Mouse (Mus musculus) adrenal gland, adult 8-10 months (tissue): ENCODE results near the gene Rarb. TPM values are rescaled to one million over a fixed set of nuclear protein-coding genes. Genes with fewer than 3 reads are reported as not detected.
"Not testable (repeated sequence)": the region's sequence is repeated elsewhere in the genome, so short reads cannot be mapped to it uniquely, and the experiment has no call there.

ENCODE experiments used
- DNase-seq: peaks from one replicate; pipeline ENCODE4 v3.0.0; 2022
- total RNA-seq, 4 experiments: library from RNA; stranded (reverse); gene quantifications; 2 replicates each; pipeline ENCODE4 v1.2.4; 2022

Gene Rarb
- 10 to 100 TPM in 3 of 4 experiments, 1 to 10 TPM in 1; 8.7 to 16.7 (median 11.1) TPM for total RNA-seq

GRCm38 (mm10) chr14:16818602-16819250, at the start of gene Rarb:
Gene Rarb, minus strand, starts transcription at chr14:16819156.
- DNase-seq = no peak

DNA sequence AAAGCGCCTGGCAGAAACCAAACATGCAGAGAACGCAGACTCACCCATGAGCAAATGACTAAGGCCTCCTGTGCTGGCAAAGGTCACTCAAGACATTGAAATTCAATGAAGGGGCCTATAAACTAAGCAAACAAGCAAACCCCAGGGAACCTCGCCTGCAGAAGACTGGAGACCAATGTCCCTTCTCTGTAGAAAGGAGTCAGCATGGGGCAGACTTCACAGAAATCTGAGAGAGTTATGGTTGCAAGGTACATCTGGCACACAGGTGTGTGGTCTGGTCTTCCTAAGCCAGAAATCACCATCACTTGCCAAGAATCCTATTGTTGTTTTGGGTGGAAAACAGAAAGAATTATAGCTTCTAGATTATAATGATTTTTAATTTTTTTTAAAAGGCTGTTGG, 23.1 kb upstream of the Rarb start:
- DNase-seq = no peak

GRCm38 (mm10) chr14:16841597-16841989, 22.6 kb upstream of the Rarb start:
- DNase-seq = no peak

DNA sequence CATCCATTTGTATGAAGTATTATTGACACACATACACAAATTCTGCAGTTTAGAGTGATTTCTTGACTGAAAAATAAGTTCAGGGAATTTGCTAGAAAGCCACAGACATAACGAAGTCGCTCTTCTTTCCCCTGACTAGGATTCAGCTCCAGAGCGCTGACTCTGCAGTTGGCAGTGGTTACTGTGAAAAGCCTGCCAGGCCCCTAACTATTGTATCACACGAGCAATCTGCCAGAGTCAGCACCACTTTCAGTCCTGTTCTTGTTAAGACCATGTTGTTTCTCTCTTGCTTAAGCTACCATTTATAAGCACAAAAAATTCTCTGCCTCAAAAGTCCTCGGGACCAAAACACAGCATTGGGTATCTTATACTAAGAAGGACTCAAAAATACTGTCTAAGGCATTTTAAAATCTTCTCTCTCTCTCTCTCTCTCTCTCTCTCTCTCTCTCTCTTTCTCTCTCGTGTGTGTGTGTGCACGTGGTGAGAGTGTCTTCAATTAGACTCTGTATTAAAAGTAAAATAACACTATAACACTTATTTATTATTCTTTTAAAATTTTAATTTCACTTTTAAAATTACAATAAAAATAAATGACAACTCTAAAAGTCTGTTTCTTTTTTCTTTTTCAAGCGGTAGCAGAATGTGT, 22.1 kb upstream of the Rarb start:
- peak; percentile 7 for DNase-seq

DNA sequence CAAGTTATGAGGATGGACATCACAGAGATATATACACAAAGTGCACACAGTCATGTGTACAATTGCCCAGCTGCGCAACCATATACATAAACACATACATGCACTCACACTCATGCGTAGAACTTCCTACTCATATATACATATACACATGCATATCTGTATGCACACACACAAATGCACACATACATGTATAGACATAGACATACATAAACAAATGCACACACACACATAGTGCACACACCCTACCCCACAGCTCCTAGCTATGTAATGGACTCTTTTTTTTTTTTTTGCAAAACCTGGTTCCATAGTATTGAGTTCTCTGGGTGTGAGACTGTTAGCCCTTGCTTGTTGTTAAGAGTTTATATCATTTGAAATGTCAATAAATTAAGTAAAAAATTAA, 21.2 kb upstream of the Rarb start:
- DNase-seq = no peak

DNA sequence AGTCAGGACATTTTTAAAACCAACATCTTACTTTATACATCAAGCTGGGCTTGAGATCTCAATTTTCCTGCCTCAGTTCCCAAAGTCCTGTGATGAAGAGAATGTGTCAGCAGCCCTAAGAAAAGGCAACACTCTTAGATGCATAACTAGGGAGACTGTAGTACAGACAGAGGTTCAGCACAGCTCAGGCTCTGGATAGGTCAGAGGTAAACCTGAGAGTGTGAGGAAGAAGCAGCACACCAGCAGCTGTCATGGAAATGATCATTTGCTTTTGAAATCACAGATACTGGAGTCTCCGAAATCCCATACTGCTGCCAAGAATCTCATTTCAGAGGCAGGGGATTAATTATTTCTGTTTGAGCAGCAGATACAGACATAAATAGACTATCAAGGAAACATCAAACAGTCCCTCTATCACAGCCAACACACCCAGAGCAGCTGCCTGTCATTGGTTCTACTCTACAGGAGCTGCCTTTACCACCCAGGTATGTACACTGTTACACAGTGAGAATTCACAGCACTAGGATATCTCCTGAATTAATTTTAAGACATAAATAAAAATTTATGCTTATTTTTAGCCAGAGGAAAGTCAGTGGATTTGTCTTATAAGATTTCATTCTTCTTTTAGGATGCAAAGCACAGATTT, 3.7 kb downstream of the Rarb start:
- DNase-seq = no peak

GRCm38 (mm10) chr14:16806155-16806554, 12.8 kb downstream of the Rarb start:
- no peak for DNase-seq

- DNase-seq = no peak
Observed at GRCm38 (mm10) chr14:16790161-16790560, 28.8 kb downstream of the Rarb start.

GRCm38 (mm10) chr14:16781942-16782541, 36.9 kb downstream of the Rarb start:
- DNase-seq = no peak

DNA sequence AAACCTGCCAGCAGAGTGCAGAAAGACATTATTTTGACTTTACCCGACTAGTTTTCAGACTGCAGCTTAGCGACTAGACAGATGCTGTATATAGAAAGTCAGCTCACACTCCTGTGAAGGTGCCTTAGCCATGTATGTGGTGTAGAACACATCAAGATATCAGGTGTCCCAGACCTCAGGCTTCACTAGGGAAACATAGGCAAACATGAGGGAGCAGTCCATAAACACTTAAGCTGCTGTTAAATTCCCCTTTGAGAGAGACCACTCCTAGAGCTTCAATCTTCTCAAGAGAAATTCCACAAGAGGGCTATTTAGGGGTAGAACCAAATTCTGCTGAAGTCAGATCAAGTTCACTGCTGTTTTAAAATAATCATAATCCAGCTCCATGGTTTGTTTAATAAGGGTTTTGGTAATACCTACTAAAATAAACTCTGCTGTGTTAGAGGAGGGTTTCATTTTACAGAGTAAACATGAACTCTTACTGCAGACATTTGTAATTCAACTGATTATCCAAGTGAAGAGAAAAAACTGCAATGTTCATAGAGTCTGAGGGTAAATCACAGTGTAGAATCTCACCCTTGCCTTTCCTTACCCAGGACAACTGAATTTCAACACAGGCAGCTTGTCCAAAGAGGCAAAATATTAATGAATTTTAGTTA, 42.1 kb downstream of the Rarb start:
- no peak for DNase-seq

GRCm38 (mm10) chr14:16772927-16773326, 46.0 kb downstream of the Rarb start:
- peak; percentile 1 for DNase-seq

DNA sequence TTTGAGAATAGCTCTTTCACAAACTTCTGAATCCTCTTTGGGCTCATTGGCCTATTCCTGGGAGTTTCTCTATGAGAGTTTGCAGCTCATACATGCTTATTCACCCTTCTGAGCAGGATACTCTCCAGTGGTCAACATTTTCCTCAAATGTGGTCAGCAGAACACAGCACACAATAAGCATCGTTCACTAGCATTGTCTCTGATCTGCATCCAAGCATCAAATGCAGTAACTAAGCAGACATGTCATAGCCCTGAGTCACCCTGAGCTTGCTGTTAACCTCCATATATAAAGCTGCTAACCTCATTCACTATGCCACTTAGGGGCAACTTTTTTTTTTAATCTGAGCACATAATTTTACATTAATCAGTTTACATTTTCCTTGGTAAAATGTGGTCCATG, 53.1 kb downstream of the Rarb start:
- no peak for DNase-seq

DNA sequence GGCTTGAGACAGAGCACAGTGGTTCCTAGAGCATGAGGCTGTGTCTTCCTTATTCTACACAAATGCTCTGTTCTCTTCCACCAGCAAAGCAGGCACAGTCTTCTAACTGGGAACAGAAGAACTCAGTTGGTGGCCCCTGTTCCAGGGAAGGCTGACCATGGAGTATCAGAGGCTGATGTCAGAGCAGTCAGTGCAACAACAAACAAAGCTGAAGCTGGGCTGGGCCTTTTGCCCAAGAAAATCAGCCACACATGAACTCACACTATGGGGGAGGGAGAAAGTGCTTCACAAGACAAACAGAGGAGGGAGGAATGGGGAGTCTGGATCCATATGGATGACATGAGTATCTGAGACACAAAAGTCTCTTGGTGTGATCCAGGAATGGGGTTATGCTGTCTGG, 56.2 kb downstream of the Rarb start:
- DNase-seq = no peak

DNA sequence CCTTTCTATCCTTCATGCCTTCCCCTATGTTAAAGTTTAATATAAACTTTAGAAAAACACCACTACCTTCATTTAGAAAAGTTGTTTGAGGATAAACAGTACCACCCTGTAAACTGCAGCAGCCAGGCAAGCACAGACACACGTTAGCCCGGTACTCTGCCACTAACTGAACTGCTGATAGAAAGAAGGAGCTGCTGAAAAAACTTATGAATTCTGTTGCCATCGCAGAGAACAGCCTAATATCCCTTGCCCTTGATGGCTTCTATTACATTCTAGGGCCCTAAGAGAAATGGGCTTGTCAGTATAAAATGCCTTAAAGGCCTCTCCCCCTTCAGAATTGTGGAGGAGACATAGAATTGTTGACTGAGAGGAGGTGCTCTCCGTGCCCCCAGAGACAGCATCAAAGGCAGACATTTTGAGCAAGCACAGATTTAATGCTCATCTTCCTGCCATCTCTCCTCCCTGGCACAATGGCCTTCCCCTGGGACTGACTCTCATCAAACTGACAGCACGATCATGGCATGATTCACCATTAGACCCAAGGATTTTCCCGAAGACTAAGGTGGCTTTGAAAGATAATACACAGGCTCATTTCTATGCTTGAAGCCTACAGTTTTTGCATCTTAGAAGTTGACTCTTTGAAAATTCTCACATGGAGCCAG, 60.1 kb downstream of the Rarb start:
- DNase-seq = peak; percentile 4

DNA sequence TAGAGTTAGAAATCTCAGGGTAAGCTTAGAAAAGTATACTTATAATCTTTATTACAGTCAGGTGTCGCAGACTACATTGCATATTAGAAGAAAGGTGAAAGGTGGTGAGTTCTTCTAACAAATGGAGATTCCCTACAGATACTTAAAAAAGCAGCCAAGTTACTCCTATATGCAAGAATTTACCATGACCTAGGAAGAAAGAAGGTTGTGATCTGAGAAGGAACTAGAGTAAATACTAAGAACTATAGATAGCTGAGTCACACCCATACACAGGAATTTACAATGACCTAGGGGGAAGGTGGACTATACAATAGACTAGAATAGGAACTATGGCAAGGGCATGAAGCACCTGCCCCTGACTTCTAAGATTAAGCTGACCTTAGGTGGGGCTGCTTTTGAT, 63.4 kb downstream of the Rarb start:
- DNase-seq = not testable (repeated sequence)

GRCm38 (mm10) chr14:16752648-16753047, 66.3 kb downstream of the Rarb start:
- no peak for DNase-seq

GRCm38 (mm10) chr14:16746982-16747578, 71.9 kb downstream of the Rarb start:
- no peak for DNase-seq

GRCm38 (mm10) chr14:16740982-16741739, 77.8 kb downstream of the Rarb start:
- DNase-seq = no peak

GRCm38 (mm10) chr14:16738538-16738937, 80.4 kb downstream of the Rarb start:
- DNase-seq = no peak

DNA sequence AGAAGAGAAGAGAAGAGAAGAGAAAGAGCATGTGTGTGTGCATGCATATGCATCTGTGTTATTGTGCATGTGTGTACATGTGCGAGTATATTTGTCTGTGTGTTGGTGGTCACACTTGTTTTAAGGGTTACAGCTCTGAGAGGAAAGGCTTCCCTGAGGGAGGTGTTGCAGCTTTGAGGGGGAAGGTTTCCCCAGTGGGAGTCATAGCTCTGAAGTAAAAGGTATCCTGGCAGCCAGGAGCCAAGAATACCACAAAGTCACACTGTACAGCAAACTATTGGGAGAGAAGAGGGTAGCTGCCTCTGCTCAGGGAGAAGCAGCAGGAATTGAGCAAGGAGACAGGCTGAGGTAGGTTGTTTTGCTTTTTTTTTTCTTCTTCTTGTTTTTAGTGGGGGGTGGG, 81.2 kb downstream of the Rarb start:
- no peak for DNase-seq

- DNase-seq = no peak
Observed at GRCm38 (mm10) chr14:16735331-16736012, 83.5 kb downstream of the Rarb start.
